Mouse (Mus musculus) neural tube, embryonic 10.5 days (tissue): ENCODE data around the gene Atp2a1.
"Not testable (repeated sequence)": the region's sequence is repeated elsewhere in the genome, so short reads cannot be mapped to it uniquely, and the experiment has no call there.

Source experiments
- DNase-seq: peaks from one replicate; pipeline ENCODE4 v3.0.0-alpha.2; 2017; ENCODE audit warnings: low spot score; ENCODE audit errors: extremely low spot score

The Atp2a1 gene

GRCm38 (mm10) chr7:126463004-126463403 is at the start of gene Atp2a1:
Gene Atp2a1, minus strand, starts transcription at chr7:126463108.
- DNase-seq, result no peak

GRCm38 (mm10) chr7:126511287-126511686 is 48.4 kb upstream of the Atp2a1 start:
- no peak for DNase-seq

GRCm38 (mm10) chr7:126507126-126507778 is 44.3 kb upstream of the Atp2a1 start:
- DNase-seq, result no peak

GRCm38 (mm10) chr7:126504913-126505312 is 42.0 kb upstream of the Atp2a1 start:
- DNase-seq, result no peak

- DNase-seq, result peak; percentile 99
Observed at GRCm38 (mm10) chr7:126503273-126503878, 40.5 kb upstream of the Atp2a1 start, which contains the start of gene Atxn2l. Gene Atxn2l, minus strand, starts transcription at chr7:126503437.

GRCm38 (mm10) chr7:126502751-126503150 is 39.8 kb upstream of the Atp2a1 start:
- DNase-seq, result no peak

GRCm38 (mm10) chr7:126502023-126502741 is 39.3 kb upstream of the Atp2a1 start:
- peak; percentile 96 for DNase-seq

GRCm38 (mm10) chr7:126501684-126502022 is 38.7 kb upstream of the Atp2a1 start:
- no peak for DNase-seq

GRCm38 (mm10) chr7:126499416-126499815 is 36.5 kb upstream of the Atp2a1 start:
- DNase-seq, result no peak

- DNase-seq, result no peak
Observed at GRCm38 (mm10) chr7:126497966-126498365, 35.1 kb upstream of the Atp2a1 start.

- DNase-seq, result no peak
Observed at GRCm38 (mm10) chr7:126496475-126496874, 33.6 kb upstream of the Atp2a1 start.

- no peak for DNase-seq
Observed at GRCm38 (mm10) chr7:126494120-126494519, 31.2 kb upstream of the Atp2a1 start.

- peak; percentile 22 for DNase-seq
Observed at GRCm38 (mm10) chr7:126491973-126492372, 29.1 kb upstream of the Atp2a1 start.

GRCm38 (mm10) chr7:126491005-126491404 is 28.1 kb upstream of the Atp2a1 start:
- no peak for DNase-seq

- not testable (repeated sequence) for DNase-seq
Observed at GRCm38 (mm10) chr7:126487617-126488385, 24.9 kb upstream of the Atp2a1 start.

- DNase-seq, result peak; percentile 97
Observed at GRCm38 (mm10) chr7:126487052-126487483, 24.2 kb upstream of the Atp2a1 start, which contains the start of gene Tufm. Gene Tufm, plus strand, starts transcription at chr7:126487361.

- peak; percentile 83 for DNase-seq
Observed at GRCm38 (mm10) chr7:126482392-126482871, 19.5 kb upstream of the Atp2a1 start.

- DNase-seq, result no peak
Observed at GRCm38 (mm10) chr7:126481699-126482098, 18.8 kb upstream of the Atp2a1 start.

- peak; percentile 90 for DNase-seq
Observed at GRCm38 (mm10) chr7:126474993-126475581, 12.2 kb upstream of the Atp2a1 start, which contains the start of gene Sh2b1. Gene Sh2b1, minus strand, starts transcription at chr7:126475424.

GRCm38 (mm10) chr7:126474486-126474955 is 11.6 kb upstream of the Atp2a1 start:
- no peak for DNase-seq
